Mouse (Mus musculus) CH12.LX (cell line): ENCODE data around the gene Adamts16. TPM values are rescaled to one million over a fixed set of nuclear protein-coding genes. Genes with fewer than 3 reads are reported as not detected.

Experiments used
- DNase-seq: peaks from one replicate; pipeline ENCODE4 v3.0.0-alpha.2; 2013; ENCODE audit errors: extremely low read depth
- H3K27ac ChIP-seq: 2 replicates; pipeline ENCODE4 v1.5.1; 2012; ENCODE audit warnings: low read depth, mild to moderate bottlenecking, control low read depth, moderate library complexity; ENCODE audit not compliant: insufficient read depth
- H3K27me3 ChIP-seq: replicated peaks from 2 replicates; pipeline ENCODE3; 2012; ENCODE audit warnings: inconsistent platforms
- H3K36me3 ChIP-seq, 2 experiments: replicated peaks in 1 of 2; 2 replicates each; pipeline versions ENCODE3 to v1.6.1; 2012; ENCODE audit warnings: inconsistent platforms in 1 of 2, low read length in 1 of 2, mild to moderate bottlenecking in 1 of 2, mixed read lengths in 1 of 2, moderate library complexity in 1 of 2; ENCODE audit not compliant: control insufficient read depth in 1 of 2, insufficient read depth in 1 of 2
- H3K4me1 ChIP-seq, 2 experiments: 2 replicates each; pipeline ENCODE4 v1.6.1; 2012; ENCODE audit warnings: inconsistent platforms in 1 of 2, moderate library complexity in 1 of 2; ENCODE audit not compliant: insufficient read depth in 2 of 2, control insufficient read depth in 1 of 2
- H3K4me2 ChIP-seq: 2 replicates; pipeline ENCODE4 v1.6.1; 2012; ENCODE audit warnings: low read depth, mild to moderate bottlenecking, control low read depth; ENCODE audit not compliant: poor library complexity, insufficient read depth, severe bottlenecking
- H3K4me3 ChIP-seq, 3 experiments: fragments of 150-350 bp in 1 of 3; sonication (generic) in 1 of 3; replicated peaks in 1 of 3; 2 replicates each; pipeline versions ENCODE3 to v1.5.1; 2011 to 2012; ENCODE audit warnings: low read depth in 2 of 3, low read length in 2 of 3, mild to moderate bottlenecking in 2 of 3, moderate library complexity in 2 of 3, control low read depth in 1 of 3, improper control_type of control experiment in 1 of 3, inconsistent platforms in 1 of 3, mixed read lengths in 1 of 3; ENCODE audit not compliant: poor library complexity in 1 of 3
- H3K79me2 ChIP-seq: replicated peaks from 2 replicates; pipeline ENCODE4 v1.6.1; 2012; ENCODE audit warnings: mild to moderate bottlenecking, moderate library complexity; ENCODE audit not compliant: control insufficient read depth, poor library complexity, insufficient read depth, severe bottlenecking; ENCODE audit errors: extremely low read depth
- H3K9ac ChIP-seq: 2 replicates; pipeline ENCODE4 v1.6.1; 2012; ENCODE audit warnings: low read depth, mild to moderate bottlenecking, control low read depth, moderate library complexity; ENCODE audit not compliant: insufficient read depth
- H3K9me3 ChIP-seq: replicated peaks from 2 replicates; pipeline ENCODE3; 2012; ENCODE audit warnings: low read length, inconsistent platforms, mixed read lengths
- BHLHE40 ChIP-seq: IDR thresholded peaks from 2 replicates; pipeline ENCODE4 v1.6.1; 2011; ENCODE audit warnings: mild to moderate bottlenecking, low read depth, low read length, improper control_type of control experiment
- CHD2 ChIP-seq: IDR thresholded peaks from 2 replicates; pipeline ENCODE4 v1.6.1; 2011; ENCODE audit warnings: low read length, improper control_type of control experiment
- CTCF ChIP-seq, 2 experiments: IDR thresholded peaks in 1 of 2; conservative IDR thresholded peaks in 1 of 2; 2 replicates each; pipeline ENCODE4 v1.5.1; 2011 to 2012; ENCODE audit warnings: low read depth in 2 of 2, low read length in 2 of 2, improper control_type of control experiment in 1 of 2, inconsistent platforms in 1 of 2, mild to moderate bottlenecking in 1 of 2, moderate library complexity in 1 of 2
- E2F4 ChIP-seq: IDR thresholded peaks from 2 replicates; pipeline ENCODE4 v1.6.1; 2011; ENCODE audit warnings: low read depth, low read length, improper control_type of control experiment; ENCODE audit not compliant: insufficient replicate concordance
- ELF1 ChIP-seq: IDR thresholded peaks from 2 replicates; pipeline ENCODE4 v1.6.1; 2014; ENCODE audit warnings: low read depth, mild to moderate bottlenecking, inconsistent platforms, low read length, improper control_type of control experiment
- GABPA ChIP-seq: IDR thresholded peaks from 2 replicates; pipeline ENCODE4 v1.6.1; 2012; ENCODE audit warnings: low read depth, low read length, improper control_type of control experiment, inconsistent platforms; ENCODE audit not compliant: insufficient replicate concordance
- IRF4 ChIP-seq: IDR thresholded peaks from 2 replicates; pipeline ENCODE4 v1.6.1; 2014; ENCODE audit warnings: low read depth, mild to moderate bottlenecking, inconsistent platforms, low read length, improper control_type of control experiment
- KAT2A ChIP-seq: IDR thresholded peaks from 2 replicates; pipeline ENCODE4 v1.6.1; 2012; ENCODE audit warnings: low read length, improper control_type of control experiment, inconsistent platforms; ENCODE audit not compliant: insufficient replicate concordance
- MAFK ChIP-seq: IDR thresholded peaks from 2 replicates; pipeline ENCODE4 v1.6.1; 2011; ENCODE audit warnings: low read length, improper control_type of control experiment; ENCODE audit not compliant: insufficient replicate concordance
- MAX ChIP-seq: IDR thresholded peaks from 2 replicates; pipeline ENCODE4 v1.6.1; 2011; ENCODE audit warnings: low read length, improper control_type of control experiment
- MEF2A ChIP-seq: IDR thresholded peaks from 2 replicates; pipeline ENCODE4 v1.6.1; 2014; ENCODE audit warnings: low read depth, mild to moderate bottlenecking, inconsistent platforms, low read length, improper control_type of control experiment, borderline replicate concordance
- MXI1 ChIP-seq: IDR thresholded peaks from 2 replicates; pipeline ENCODE4 v1.6.1; 2011; ENCODE audit warnings: mild to moderate bottlenecking, low read depth, low read length, improper control_type of control experiment
- MYC ChIP-seq: IDR thresholded peaks from 2 replicates; pipeline ENCODE4 v1.6.1; 2011; ENCODE audit warnings: low read depth, mild to moderate bottlenecking, improper control_type of control experiment, low read length
- NELFE ChIP-seq: IDR thresholded peaks from 2 replicates; pipeline ENCODE4 v1.6.1; 2011; ENCODE audit warnings: low read depth, low read length, improper control_type of control experiment
- NRF1 ChIP-seq: IDR thresholded peaks from 2 replicates; pipeline ENCODE4 v1.6.1; 2014; ENCODE audit warnings: low read depth, mild to moderate bottlenecking, inconsistent platforms, low read length, improper control_type of control experiment, moderate library complexity
- PAX5 ChIP-seq: IDR thresholded peaks from 2 replicates; pipeline ENCODE4 v1.6.1; 2012; ENCODE audit warnings: low read length, inconsistent platforms, mixed read lengths
- POLR2A ChIP-seq: IDR thresholded peaks from 2 replicates; pipeline ENCODE4 v1.6.1; 2011; ENCODE audit warnings: low read depth, mild to moderate bottlenecking, improper control_type of control experiment, low read length
- POLR2AphosphoS2 ChIP-seq: IDR thresholded peaks from 2 replicates; pipeline ENCODE4 v1.6.1; 2011; ENCODE audit warnings: low read depth, low read length, improper control_type of control experiment
- RAD21 ChIP-seq: IDR thresholded peaks from 2 replicates; pipeline ENCODE4 v1.6.1; 2011; ENCODE audit warnings: low read depth, mild to moderate bottlenecking, low read length, improper control_type of control experiment, moderate library complexity
- RCOR1 ChIP-seq: conservative IDR thresholded peaks from 2 replicates; pipeline ENCODE4 v1.6.1; 2012; ENCODE audit warnings: low read depth, mild to moderate bottlenecking, inconsistent platforms, low read length, improper control_type of control experiment
- SIN3A ChIP-seq: IDR thresholded peaks from 2 replicates; pipeline ENCODE4 v1.6.1; 2012; ENCODE audit warnings: low read length, improper control_type of control experiment, inconsistent platforms
- TCF12 ChIP-seq: IDR thresholded peaks from 2 replicates; pipeline ENCODE4 v1.6.1; 2014; ENCODE audit warnings: low read depth, mild to moderate bottlenecking, inconsistent platforms, low read length, improper control_type of control experiment
- UBTF ChIP-seq: IDR thresholded peaks from 2 replicates; pipeline ENCODE4 v1.6.1; 2012; ENCODE audit warnings: low read depth, mild to moderate bottlenecking, inconsistent platforms, low read length, improper control_type of control experiment, moderate library complexity
- USF1 ChIP-seq: IDR thresholded peaks from 2 replicates; pipeline ENCODE4 v1.6.1; 2014; ENCODE audit warnings: low read depth, mild to moderate bottlenecking, inconsistent platforms, low read length, improper control_type of control experiment
- USF2 ChIP-seq: conservative IDR thresholded peaks from 2 replicates; pipeline ENCODE4 v1.6.1; 2011; ENCODE audit warnings: low read depth, low read length, improper control_type of control experiment
- ZKSCAN1 ChIP-seq: IDR thresholded peaks from 2 replicates; pipeline ENCODE4 v1.6.1; 2012; ENCODE audit warnings: low read depth, inconsistent platforms, low read length, improper control_type of control experiment, borderline replicate concordance
- ZMIZ1 ChIP-seq: IDR thresholded peaks from 2 replicates; pipeline ENCODE4 v1.6.1; 2012; ENCODE audit warnings: low read depth, mild to moderate bottlenecking, inconsistent platforms, low read length, improper control_type of control experiment
- dilution Hi-C: fragments of 300-500 bp; cut with MboI; formaldehyde crosslinking; loops from 2 replicates; pipeline ENCODE4 v1.14.3; 2020; ENCODE audit warnings: low sequenced_read_pairs; ENCODE audit not compliant: extremely low pct_unique_long_range_greater_than_20kb, extremely low pct_ligation_motif_present
- in situ Hi-C: fragments of 300-500 bp; cut with MboI; formaldehyde crosslinking; loops from 3 replicates; pipeline ENCODE4 v1.14.3; 2019; ENCODE audit warnings: low sequenced_read_pairs, low pct_ligation_motif_present, low pct_unique_long_range_greater_than_20kb, mixed read lengths
- polyA plus RNA-seq: library from polyadenylated mRNA; unstranded; fragments of >175 nt; gene quantifications from 2 replicates; pipeline ENCODE4 v1.2.1, GENCODE M21; 2012; ENCODE audit warnings: low read depth; ENCODE audit not compliant: insufficient read length
- total RNA-seq, 2 experiments: library from RNA; depleted of rRNA; stranded (reverse); fragments of 300-350 nt in 1 of 2; fragments of >200 nt in 1 of 2; gene quantifications; 2 replicates each; pipeline ENCODE4 v1.2.3; 2012 to 2014

Adamts16 gene
- total and polyA plus RNA-seq, 3 experiments, result not detected

GRCm38 (mm10) chr13:70789022-70789421, 52.6 kb downstream of the Adamts16 start:
- in situ Hi-C loops, result no loop called here
- Histone ChIP-seq H3K4me3 (no peak overlapping the region), H3K9me3 (no peaks in the 10 kb centered on the region), H3K27ac (no peak overlapping the region), H3K27me3 (no peaks in the 10 kb centered on the region), H3K36me3 (no peaks in the 10 kb centered on the region), H3K79me2 (no peaks in the 10 kb centered on the region), H3K9ac (no peak overlapping the region), H3K4me1 (no peaks in the 10 kb centered on the region), H3K4me2 (no peak overlapping the region)
- DNase-seq, result no peak
- TF ChIP-seq MAFK (no peak), IRF4 (no peak), POLR2A (no peak), ELF1 (no peak), KAT2A (no peak), GABPA (no peak), BHLHE40 (no peak), POLR2AphosphoS2 (no peak), RCOR1 (no peak), NRF1 (no peak), CTCF (conservative IDR thresholded peaks at IDR 0.05 in 1 of 2, IDR thresholded peaks at IDR 0.05 in 1 of 2; ENCODE audit: low read depth in 2 of 2, low read length in 2 of 2) (no peak), E2F4 (no peak), RAD21 (no peak), MEF2A (no peak), SIN3A (no peak)
- dilution Hi-C loops, result no loop called here

- Histone ChIP-seq H3K27ac (no peak overlapping the region), H3K4me2 (no peak overlapping the region), H3K79me2 (no peaks in the 10 kb centered on the region), H3K9me3 (no peaks in the 10 kb centered on the region), H3K36me3 (no peaks in the 10 kb centered on the region)
- DNase-seq, result no peak
- dilution Hi-C loops, result no loop called here
- in situ Hi-C loops, result no loop called here
- TF ChIP-seq KAT2A (no peak), UBTF (no peak), NELFE (no peak), USF2 (no peak), MXI1 (no peak), PAX5 (no peak), ZMIZ1 (no peak), CHD2 (no peak), POLR2AphosphoS2 (no peak), TCF12 (no peak), MAX (no peak), MEF2A (no peak), MYC (no peak), USF1 (no peak), ZKSCAN1 (no peak), GABPA (no peak), CTCF (conservative IDR thresholded peaks at IDR 0.05 in 1 of 2, IDR thresholded peaks at IDR 0.05 in 1 of 2; ENCODE audit: low read depth in 2 of 2, low read length in 2 of 2) (no peak)
- TF ChIP-seq, all 38 proteins: peak for 0
- Histone ChIP-seq H3K4me1 (no peaks in the 10 kb centered on the region), H3K27me3 (no peaks in the 10 kb centered on the region), H3K9ac (no peak overlapping the region), H3K4me3 (no peak overlapping the region)
Measured at GRCm38 (mm10) chr13:70785078-70785477, 56.5 kb downstream of the Adamts16 start.
